Mouse (Mus musculus) bone marrow macrophage, adult 2 months (primary cell): ENCODE data around the gene Wfdc6a.

Experiments used
- CTCF ChIP-seq: IDR thresholded peaks from 2 replicates; pipeline ENCODE4 v1.5.1; 2012; ENCODE audit warnings: low read depth, mild to moderate bottlenecking, low read length, moderate library complexity
- POLR2A ChIP-seq: IDR thresholded peaks from 2 replicates; pipeline ENCODE4 v1.6.1; 2012; ENCODE audit warnings: mild to moderate bottlenecking, low read depth, low read length, borderline replicate concordance

DNA sequence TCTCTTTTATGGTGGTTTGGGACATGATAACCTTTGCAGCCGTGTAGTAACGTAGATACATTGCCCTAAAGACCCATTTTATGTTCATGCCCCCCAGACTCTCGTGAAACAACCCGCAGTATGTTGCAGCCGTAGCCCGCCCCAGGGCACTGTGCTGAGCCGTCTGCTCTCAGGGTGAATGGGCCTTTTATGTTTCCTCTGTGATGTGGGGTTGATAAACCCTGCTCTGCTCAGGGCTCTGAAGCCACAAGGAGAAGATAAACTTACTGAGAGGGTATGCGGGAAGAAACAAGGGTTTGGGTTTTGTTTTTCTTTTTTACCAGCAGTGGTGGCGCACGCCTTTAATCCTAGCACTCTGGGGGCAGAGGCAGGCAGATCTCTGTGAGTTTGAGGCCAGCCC lies 50.9 kb downstream of the Wfdc6a start:
- TF ChIP-seq CTCF: no peak
- TF ChIP-seq POLR2A: no peak
